Mouse (Mus musculus) midbrain, embryonic 13.5 days (tissue): Measurements from ENCODE around the gene Edn1. TPM values are rescaled to one million over a fixed set of nuclear protein-coding genes. Genes with fewer than 3 reads are reported as not detected.

Experiments
- ATAC-seq: fragments of 200-750 bp; cut with Nextera tagmentation; 2 replicates; pipeline ENCODE4 v1.8.0; 2017; ENCODE audit warnings: mild to moderate bottlenecking, moderate TSS enrichment, moderate library complexity
- H3K27ac ChIP-seq: fragments of 300-500 bp; sonication (generic); 2 replicates; pipeline ENCODE4 v1.5.1; 2015; ENCODE audit warnings: inconsistent platforms, mild to moderate bottlenecking, moderate library complexity
- H3K27me3 ChIP-seq: fragments of 300-500 bp; sonication (generic); 2 replicates; pipeline ENCODE4 v1.6.1; 2015; ENCODE audit warnings: mild to moderate bottlenecking, inconsistent platforms
- H3K36me3 ChIP-seq: fragments of 300-500 bp; sonication (generic); 2 replicates; pipeline ENCODE4 v1.6.1; 2015; ENCODE audit warnings: mild to moderate bottlenecking, inconsistent platforms
- H3K4me1 ChIP-seq: fragments of 300-500 bp; sonication (generic); replicated peaks from 2 replicates; pipeline ENCODE4 v1.6.1; 2015; ENCODE audit warnings: inconsistent platforms
- H3K4me2 ChIP-seq: fragments of 300-500 bp; sonication (generic); replicated peaks from 2 replicates; pipeline ENCODE4 v1.6.1; 2015; ENCODE audit warnings: moderate library complexity, mild to moderate bottlenecking, inconsistent platforms
- H3K4me3 ChIP-seq: fragments of 300-500 bp; sonication (generic); replicated peaks from 2 replicates; pipeline ENCODE4 v1.5.1; 2015; ENCODE audit warnings: mild to moderate bottlenecking, inconsistent platforms
- H3K9ac ChIP-seq: fragments of 300-500 bp; sonication (generic); replicated peaks from 2 replicates; pipeline ENCODE4 v1.6.1; 2015; ENCODE audit warnings: mild to moderate bottlenecking, inconsistent platforms
- H3K9me3 ChIP-seq: fragments of 300-500 bp; sonication (generic); 2 replicates; pipeline ENCODE4 v1.6.1; 2016; ENCODE audit warnings: mild to moderate bottlenecking, inconsistent platforms
- WGBS: fragments of 180-500 bp; shearing (Covaris S2); methylation state at CpG from one replicate; pipeline ENCODE4 v1.1.7; 2015; 5-methylcytosine and 5-hydroxymethylcytosine counted together
- polyA plus RNA-seq: library from polyadenylated mRNA; unstranded; fragments of >200 nt; fragmentation: Nextera tagmentation; extraction: Ambion mirVana; gene quantifications from 2 replicates; pipeline ENCODE4 v1.2.1, GENCODE M21; 2015

The Edn1 gene
- polyA plus RNA-seq, 1 experiment from 2014 or later, result 2.2 TPM

- peaks cover 22% of the 10 kb centered on the region for H3K4me1 ChIP-seq
- H3K27ac ChIP-seq, result no peak overlapping the region
- peak; percentile 60; the same call in 1 of the 2 replicates for ATAC-seq
- peaks cover 43% of the 10 kb centered on the region for H3K27me3 ChIP-seq
- peak overlapping the region; percentile 45 for H3K4me3 ChIP-seq
- H3K9ac ChIP-seq, result no peak overlapping the region
- WGBS, result under 1% methylated on average over 11 of the region's 11 CpGs
- peak overlapping the region; percentile 73 for H3K4me2 ChIP-seq
- H3K36me3 ChIP-seq, result no peaks in the 10 kb centered on the region
- H3K9me3 ChIP-seq, result no peaks in the 10 kb centered on the region
Observed at GRCm38 (mm10) chr13:42300567-42300966, 709 bp upstream of the Edn1 start.

DNA sequence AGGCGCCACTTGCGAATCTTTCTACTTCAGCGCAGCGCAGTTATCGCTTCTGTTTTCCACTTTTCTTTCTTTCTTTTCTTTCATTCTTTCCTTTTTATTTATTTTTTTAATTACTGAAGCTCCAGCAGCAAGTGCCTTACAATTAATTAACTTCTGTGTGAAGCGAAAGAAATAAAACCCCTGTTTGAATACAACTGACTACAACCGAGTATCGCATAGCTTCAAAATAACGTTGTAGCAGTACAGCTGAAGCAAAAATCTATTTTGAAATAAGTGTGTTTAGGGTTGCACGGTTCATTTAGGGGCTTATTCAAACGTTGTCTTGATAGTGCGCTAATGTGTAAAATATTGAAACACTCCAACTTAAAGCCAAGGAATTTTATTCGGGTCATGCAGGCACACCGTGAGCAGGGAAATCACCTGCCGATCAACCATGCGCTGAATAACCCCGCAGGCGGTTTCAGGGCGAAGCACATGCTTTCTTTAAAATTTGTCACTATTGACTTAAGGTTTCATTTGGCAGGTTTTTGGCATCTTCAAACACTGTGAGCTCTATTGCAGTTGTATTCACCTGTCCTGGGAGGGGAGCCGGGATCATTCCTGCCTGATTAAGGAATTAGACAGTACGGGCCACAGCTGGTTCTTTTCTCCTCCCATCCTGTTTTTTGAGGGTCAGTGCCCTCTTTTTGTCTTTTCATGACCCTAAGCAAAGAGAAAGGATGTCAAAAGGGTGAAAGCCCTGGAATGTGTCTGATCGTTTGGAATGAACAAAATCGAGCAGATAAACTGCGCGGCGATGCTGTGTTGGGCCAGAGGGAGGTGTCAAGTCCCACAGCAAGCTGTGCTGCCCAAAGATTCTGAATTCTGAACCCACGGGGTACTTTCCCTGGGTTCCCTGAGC lies 935 bp downstream of the Edn1 start:
- Histone ChIP-seq H3K4me1 (peaks cover 22% of the 10 kb centered on the region), H3K27ac (no peak overlapping the region), H3K4me3 (peak overlapping the region; percentile 45), H3K9ac (peak overlapping the region; percentile 59; the same call in 1 of the 2 replicates), H3K9me3 (no peaks in the 10 kb centered on the region), H3K27me3 (peaks cover 45% of the 10 kb centered on the region), H3K36me3 (no peaks in the 10 kb centered on the region), H3K4me2 (peak overlapping the region; percentile 73)
- ATAC-seq, result no peak
- 6% methylated on average over 27 of the region's 27 CpGs for WGBS

GRCm38 (mm10) chr13:42303180-42303929 lies 2.1 kb downstream of the Edn1 start:
- 0 out of 2 replicates have a peak overlapping the region, but pooled peaks have one; percentile 45 for H3K4me3 ChIP-seq
- peak overlapping the region; percentile 73 for H3K4me2 ChIP-seq
- ATAC-seq, result no peak
- peaks cover 45% of the 10 kb centered on the region for H3K27me3 ChIP-seq
- H3K9ac ChIP-seq, result no peak overlapping the region
- H3K4me1 ChIP-seq, result peaks cover 22% of the 10 kb centered on the region
- no peak overlapping the region for H3K27ac ChIP-seq
- H3K9me3 ChIP-seq, result no peaks in the 10 kb centered on the region
- WGBS, result 25% methylated on average over 11 of the region's 11 CpGs
- no peaks in the 10 kb centered on the region for H3K36me3 ChIP-seq

GRCm38 (mm10) chr13:42304139-42304538 lies 2.9 kb downstream of the Edn1 start:
- WGBS, result 83% methylated on average over 8 of the region's 8 CpGs
- H3K36me3 ChIP-seq, result no peaks in the 10 kb centered on the region
- no peak overlapping the region for H3K27ac ChIP-seq
- H3K9me3 ChIP-seq, result no peaks in the 10 kb centered on the region
- no peak overlapping the region for H3K4me3 ChIP-seq
- no peak for ATAC-seq
- H3K4me2 ChIP-seq, result no peak overlapping the region
- H3K27me3 ChIP-seq, result peaks cover 42% of the 10 kb centered on the region
- peaks cover 22% of the 10 kb centered on the region for H3K4me1 ChIP-seq
- no peak overlapping the region for H3K9ac ChIP-seq

DNA sequence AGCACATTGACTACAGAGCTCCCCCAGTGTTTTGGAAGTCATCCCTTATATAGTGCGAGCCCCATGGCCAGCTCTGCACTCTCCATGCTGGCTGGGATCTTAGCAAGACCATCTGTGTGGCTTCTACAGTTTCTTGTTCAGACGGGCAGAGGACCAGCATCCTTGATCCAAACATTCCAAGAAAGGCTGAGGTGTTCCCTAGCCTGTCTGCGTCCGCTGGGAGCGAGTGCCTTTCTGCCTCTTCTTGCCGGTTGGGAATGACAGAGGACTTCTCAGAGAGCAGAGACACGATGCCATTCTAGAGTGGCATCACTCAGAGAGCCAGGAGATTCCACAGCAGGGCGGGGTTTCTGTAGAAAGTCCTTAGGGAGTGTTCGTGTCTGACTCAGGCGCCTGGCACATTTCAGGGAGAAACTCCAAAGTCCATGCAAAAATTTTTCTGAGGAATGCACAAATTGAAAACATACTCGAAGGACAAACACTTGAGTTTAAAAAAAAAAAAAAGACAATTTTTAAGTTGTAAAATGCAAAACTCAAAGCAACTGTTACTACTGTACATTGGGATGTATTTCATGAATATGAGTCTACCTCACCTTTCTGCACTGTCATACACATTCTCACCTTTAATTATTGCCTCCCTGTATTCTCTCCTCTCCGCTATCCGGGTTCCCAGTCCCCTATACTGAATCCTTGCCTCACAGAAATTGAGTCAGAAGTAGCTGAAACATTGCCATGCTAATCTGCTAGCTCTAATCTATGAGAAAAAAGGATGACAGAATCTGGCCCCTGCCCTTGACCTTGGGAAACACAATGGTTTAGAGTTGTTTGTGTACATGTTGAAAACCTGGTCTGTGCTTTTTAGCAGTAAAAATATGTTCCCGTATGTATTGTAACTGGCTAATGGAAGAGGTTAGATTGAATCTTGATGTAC lies 5.9 kb downstream of the Edn1 start:
- Histone ChIP-seq H3K4me3 (no peak overlapping the region), H3K9me3 (no peaks in the 10 kb centered on the region), H3K36me3 (no peaks in the 10 kb centered on the region), H3K9ac (no peak overlapping the region), H3K27me3 (peaks cover 23% of the 10 kb centered on the region), H3K4me2 (no peak overlapping the region), H3K27ac (no peak overlapping the region), H3K4me1 (peaks cover 8% of the 10 kb centered on the region)
- no peak for ATAC-seq
- 79% methylated on average over 14 of the region's 14 CpGs for WGBS

- Histone ChIP-seq H3K9ac (no peak overlapping the region), H3K27me3 (peaks cover 9% of the 10 kb centered on the region), H3K36me3 (no peaks in the 10 kb centered on the region), H3K4me1 (no peaks in the 10 kb centered on the region), H3K9me3 (no peaks in the 10 kb centered on the region), H3K4me3 (no peak overlapping the region), H3K4me2 (no peak overlapping the region), H3K27ac (no peak overlapping the region)
- no peak for ATAC-seq
- WGBS, result 70% methylated on average over 16 of the region's 16 CpGs
Observed at GRCm38 (mm10) chr13:42308368-42309103, 7.3 kb downstream of the Edn1 start.

DNA sequence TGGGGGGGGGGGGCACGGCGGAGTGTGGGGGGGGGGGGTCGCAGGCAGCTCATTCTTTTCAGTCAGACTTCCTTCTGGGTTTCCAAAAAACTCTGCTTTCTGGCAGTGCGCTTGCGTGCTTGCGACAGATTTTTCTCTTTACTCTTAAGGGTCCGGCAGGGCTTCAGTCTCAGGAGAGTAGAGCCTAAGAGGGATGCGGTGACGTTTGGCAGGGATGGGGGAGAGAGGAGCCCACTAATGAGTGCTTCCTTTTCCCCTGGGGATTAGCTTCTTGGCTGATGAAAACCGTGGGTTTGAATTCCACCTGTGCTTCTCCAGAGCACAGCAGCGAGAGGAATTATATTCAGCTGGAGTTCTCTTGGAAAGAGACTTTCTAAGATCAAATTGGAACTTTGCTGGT lies 8.5 kb downstream of the Edn1 start:
- Histone ChIP-seq H3K36me3 (no peaks in the 10 kb centered on the region), H3K4me3 (no peak overlapping the region), H3K9ac (no peak overlapping the region), H3K9me3 (no peaks in the 10 kb centered on the region), H3K4me2 (no peak overlapping the region), H3K27ac (no peak overlapping the region), H3K27me3 (0 out of 2 replicates have a peak, but pooled peaks cover 2% of the 10 kb centered on the region), H3K4me1 (no peaks in the 10 kb centered on the region)
- 0 out of 2 replicates have a peak, but pooled peaks have one; percentile 45 for ATAC-seq
- WGBS, result 20% methylated on average over 11 of the region's 11 CpGs

DNA sequence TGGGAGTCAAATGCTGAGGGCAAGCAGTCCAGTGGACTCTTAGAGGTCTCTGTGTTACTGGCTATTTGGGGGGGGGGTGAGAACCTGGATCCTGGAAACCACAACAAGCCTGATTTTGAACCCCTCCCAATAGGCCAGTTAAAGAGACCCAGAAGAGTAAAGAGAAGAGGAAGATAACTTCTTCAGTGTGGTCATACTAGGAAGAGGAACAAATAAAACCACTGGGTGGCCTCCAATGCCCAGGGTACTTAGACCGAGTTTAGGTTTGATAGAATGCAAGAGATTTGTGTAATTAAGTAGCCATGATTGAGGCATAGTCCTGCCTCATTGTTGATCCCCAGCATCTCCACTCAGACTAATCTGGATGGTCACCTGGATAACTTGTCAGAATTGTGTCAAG lies 14.4 kb downstream of the Edn1 start:
- Histone ChIP-seq H3K9ac (no peak overlapping the region), H3K27me3 (no peaks in the 10 kb centered on the region), H3K27ac (no peak overlapping the region), H3K4me2 (no peak overlapping the region), H3K4me3 (no peak overlapping the region), H3K9me3 (no peaks in the 10 kb centered on the region), H3K36me3 (no peaks in the 10 kb centered on the region), H3K4me1 (no peaks in the 10 kb centered on the region)
- ATAC-seq, result no peak
- WGBS, result 63% methylated on average over 1 of the region's 1 CpGs

DNA sequence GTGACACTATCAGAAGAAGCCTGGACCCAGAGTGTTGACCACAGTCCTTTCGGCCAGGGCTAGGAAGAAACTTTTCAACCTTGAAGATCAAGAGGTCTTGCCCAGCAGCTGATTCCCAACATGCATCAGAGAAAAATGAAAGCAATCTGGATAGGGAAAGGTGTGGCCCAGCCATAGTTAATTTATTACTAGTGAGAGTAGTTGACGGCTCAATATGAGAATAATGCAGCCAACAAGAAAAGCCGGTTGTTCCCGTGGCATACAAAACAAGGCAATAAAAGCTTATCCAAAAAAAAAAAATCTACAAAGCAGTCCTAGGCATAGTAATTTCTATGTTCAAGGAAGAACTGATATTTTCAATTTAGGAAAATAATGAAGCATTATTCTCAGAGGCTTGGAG lies 16.5 kb downstream of the Edn1 start:
- Histone ChIP-seq H3K9ac (no peak overlapping the region), H3K36me3 (no peaks in the 10 kb centered on the region), H3K4me3 (no peak overlapping the region), H3K27ac (no peak overlapping the region), H3K27me3 (no peaks in the 10 kb centered on the region), H3K9me3 (no peaks in the 10 kb centered on the region), H3K4me2 (no peak overlapping the region), H3K4me1 (no peaks in the 10 kb centered on the region)
- 90% methylated on average over 4 of the region's 4 CpGs for WGBS
- ATAC-seq, result no peak

DNA sequence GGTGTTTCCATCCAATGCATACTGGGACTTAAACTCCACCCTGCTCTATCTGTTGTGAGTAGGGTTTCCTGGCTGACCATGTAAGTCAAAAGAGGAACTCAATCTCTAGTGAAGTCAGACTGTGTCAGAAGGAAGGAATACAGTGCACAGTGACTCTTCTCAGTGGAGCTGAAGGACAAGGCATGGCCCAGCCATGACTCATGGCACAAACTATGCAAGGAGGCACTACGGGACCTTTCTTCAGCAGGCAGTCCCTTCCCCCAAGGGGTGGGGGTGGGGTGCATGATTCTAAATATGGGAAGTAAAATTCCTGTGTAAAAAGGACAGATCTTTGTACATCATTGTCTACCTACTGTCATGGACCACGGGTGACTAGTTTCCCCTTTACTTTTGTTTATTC lies 27.3 kb downstream of the Edn1 start:
- Histone ChIP-seq H3K4me2 (no peak overlapping the region), H3K4me3 (no peak overlapping the region), H3K36me3 (no peaks in the 10 kb centered on the region), H3K9me3 (0 out of 2 replicates have a peak, but pooled peaks cover 3% of the 10 kb centered on the region), H3K9ac (no peak overlapping the region), H3K27ac (no peak overlapping the region), H3K4me1 (no peaks in the 10 kb centered on the region), H3K27me3 (no peaks in the 10 kb centered on the region)
- no peak for ATAC-seq
- 93% methylated on average over 2 of the region's 2 CpGs for WGBS

- H3K4me1 ChIP-seq, result no peaks in the 10 kb centered on the region
- WGBS, result 100% methylated on average over 2 of the region's 2 CpGs
- H3K36me3 ChIP-seq, result no peaks in the 10 kb centered on the region
- H3K9me3 ChIP-seq, result 0 out of 2 replicates have a peak, but pooled peaks cover 3% of the 10 kb centered on the region
- H3K27me3 ChIP-seq, result no peaks in the 10 kb centered on the region
- no peak overlapping the region for H3K9ac ChIP-seq
- no peak overlapping the region for H3K27ac ChIP-seq
- H3K4me3 ChIP-seq, result no peak overlapping the region
- H3K4me2 ChIP-seq, result no peak overlapping the region
- no peak for ATAC-seq
Observed at GRCm38 (mm10) chr13:42331104-42331503, 29.8 kb downstream of the Edn1 start.
